Mouse (Mus musculus) heart, embryonic 12.5 days (tissue): ENCODE data around the gene Tln2. TPM values are rescaled to one million over a fixed set of nuclear protein-coding genes. Genes with fewer than 3 reads are reported as not detected.

Source experiments
- ATAC-seq: fragments of 200-750 bp; cut with Nextera tagmentation; 2 replicates; pipeline ENCODE4 v1.8.0; 2017; ENCODE audit warnings: moderate TSS enrichment, moderate library complexity; ENCODE audit not compliant: insufficient number of reproducible peaks, low FRiP score
- H3K27ac ChIP-seq: fragments of 300-500 bp; sonication (generic); 2 replicates; pipeline ENCODE4 v1.5.1; 2016; ENCODE audit warnings: mild to moderate bottlenecking, moderate library complexity; ENCODE audit not compliant: poor library complexity, severe bottlenecking
- H3K27me3 ChIP-seq: fragments of 300-500 bp; sonication (generic); replicated peaks from 2 replicates; pipeline ENCODE4 v1.6.1; 2016; ENCODE audit warnings: mild to moderate bottlenecking, moderate library complexity
- H3K36me3 ChIP-seq: fragments of 300-500 bp; sonication (generic); 2 replicates; pipeline ENCODE4 v1.6.1; 2016; ENCODE audit warnings: mild to moderate bottlenecking, moderate library complexity
- H3K4me1 ChIP-seq: fragments of 300-500 bp; sonication (generic); replicated peaks from 2 replicates; pipeline ENCODE4 v1.6.1; 2016; ENCODE audit warnings: mild to moderate bottlenecking
- H3K4me2 ChIP-seq: fragments of 300-500 bp; sonication (generic); 2 replicates; pipeline ENCODE4 v1.6.1; 2016; ENCODE audit warnings: mild to moderate bottlenecking, moderate library complexity
- H3K4me3 ChIP-seq: fragments of 300-500 bp; sonication (generic); 2 replicates; pipeline ENCODE4 v1.5.1; 2016; ENCODE audit warnings: mild to moderate bottlenecking
- H3K9ac ChIP-seq: fragments of 300-500 bp; sonication (generic); 2 replicates; pipeline ENCODE4 v1.6.1; 2016; ENCODE audit warnings: mild to moderate bottlenecking, moderate library complexity
- H3K9me3 ChIP-seq: fragments of 300-500 bp; sonication (generic); replicated peaks from 2 replicates; pipeline ENCODE4 v1.6.1; 2016; ENCODE audit warnings: mild to moderate bottlenecking, moderate library complexity
- WGBS: fragments of 180-500 bp; shearing (Covaris S2); methylation state at CpG from one replicate; pipeline ENCODE4 v1.1.7; 2016; 5-methylcytosine and 5-hydroxymethylcytosine counted together
- polyA plus RNA-seq: library from polyadenylated mRNA; unstranded; fragments of >200 nt; fragmentation: Nextera tagmentation; extraction: Ambion mirVana; gene quantifications from 2 replicates; pipeline ENCODE4 v1.2.1, GENCODE M21; 2016

Gene Tln2
- polyA plus RNA-seq, 1 experiment from 2014 or later = 57.3 TPM

DNA sequence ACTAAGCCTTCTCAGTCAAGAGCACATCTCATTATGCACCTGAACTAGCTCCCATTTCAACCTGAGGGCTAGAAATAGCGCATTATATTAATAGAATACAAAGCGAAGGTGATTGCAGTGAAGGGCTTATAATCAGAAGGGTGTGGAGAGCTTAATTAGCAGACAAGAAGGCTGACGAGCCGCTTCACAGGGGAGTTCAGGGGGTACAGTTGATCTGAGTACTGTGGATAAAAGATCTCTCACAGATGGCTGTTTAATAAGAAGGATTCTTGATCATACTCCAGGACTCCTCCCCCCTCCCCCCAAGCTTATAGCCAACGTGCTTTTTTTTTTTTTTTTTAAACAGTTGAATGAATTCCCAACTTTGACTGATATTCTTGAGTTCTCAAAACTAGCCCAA, 198.0 kb downstream of the Tln2 start:
- H3K4me2 ChIP-seq = no peak overlapping the region
- peaks cover 63% of the 10 kb centered on the region for H3K36me3 ChIP-seq
- no peaks in the 10 kb centered on the region for H3K4me1 ChIP-seq
- peaks cover 7% of the 10 kb centered on the region; the same call in 1 of the 2 replicates for H3K9me3 ChIP-seq
- no peaks in the 10 kb centered on the region for H3K27me3 ChIP-seq
- 74% methylated on average over 5 of the region's 5 CpGs for WGBS
- no peak overlapping the region for H3K4me3 ChIP-seq
- H3K9ac ChIP-seq = no peak overlapping the region
- ATAC-seq = no peak
- no peak overlapping the region for H3K27ac ChIP-seq

DNA sequence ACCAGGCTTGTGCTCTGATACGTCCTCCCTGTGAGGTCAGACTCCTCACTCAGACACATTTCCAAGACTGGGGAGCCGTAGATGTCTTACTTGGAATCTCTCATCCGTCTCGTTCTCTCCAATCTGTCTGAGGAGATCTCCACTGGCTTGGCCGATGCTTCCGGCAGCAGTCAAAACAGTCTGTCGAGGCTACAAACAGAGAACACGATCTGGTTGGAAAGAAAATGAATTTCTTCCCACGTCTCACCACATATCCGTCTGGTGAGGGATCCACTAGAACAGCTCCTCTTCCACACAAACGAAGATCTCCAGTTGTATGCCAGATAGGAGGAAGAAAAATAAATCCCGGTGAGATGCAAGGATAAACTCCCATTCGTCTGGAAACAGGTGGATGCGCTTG, 205.1 kb downstream of the Tln2 start:
- peaks cover 18% of the 10 kb centered on the region for H3K36me3 ChIP-seq
- no peak overlapping the region for H3K27ac ChIP-seq
- no peak overlapping the region for H3K4me2 ChIP-seq
- no peaks in the 10 kb centered on the region for H3K27me3 ChIP-seq
- no peaks in the 10 kb centered on the region for H3K4me1 ChIP-seq
- H3K9me3 ChIP-seq = peaks cover 7% of the 10 kb centered on the region; the same call in 1 of the 2 replicates
- H3K4me3 ChIP-seq = no peak overlapping the region
- no peak for ATAC-seq
- WGBS = 88% methylated on average over 14 of the region's 14 CpGs
- no peak overlapping the region for H3K9ac ChIP-seq

DNA sequence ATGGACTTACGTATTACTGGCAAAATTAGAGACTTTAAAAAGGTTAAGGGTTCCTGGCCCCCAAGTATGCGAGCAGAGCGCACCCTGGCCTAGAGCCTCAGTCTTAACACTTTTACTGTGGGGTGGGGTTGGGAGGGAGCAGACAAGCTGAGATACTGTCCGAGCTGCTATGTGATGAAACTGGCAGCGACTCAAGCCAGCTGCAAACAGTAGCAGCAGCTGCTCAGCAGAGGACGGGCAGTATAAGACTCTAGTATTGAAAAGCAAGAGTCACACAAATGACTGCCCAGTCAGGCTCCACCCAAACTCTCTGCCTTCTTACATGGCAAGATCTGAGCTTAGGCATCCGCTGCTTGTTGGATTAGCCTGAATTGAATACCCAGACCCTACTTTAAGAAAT, 206.1 kb downstream of the Tln2 start:
- no peak for ATAC-seq
- Histone ChIP-seq H3K27ac (no peak overlapping the region), H3K4me1 (no peaks in the 10 kb centered on the region), H3K4me3 (no peak overlapping the region), H3K4me2 (no peak overlapping the region), H3K9me3 (peaks cover 7% of the 10 kb centered on the region; the same call in 1 of the 2 replicates), H3K9ac (no peak overlapping the region), H3K27me3 (no peaks in the 10 kb centered on the region), H3K36me3 (peaks cover 18% of the 10 kb centered on the region)
- WGBS = 61% methylated on average over 7 of the region's 7 CpGs

- 80% methylated on average over 7 of the region's 7 CpGs for WGBS
- Histone ChIP-seq H3K4me3 (no peak overlapping the region), H3K4me2 (no peak overlapping the region), H3K9me3 (no peaks in the 10 kb centered on the region), H3K36me3 (peaks cover 32% of the 10 kb centered on the region), H3K4me1 (no peaks in the 10 kb centered on the region), H3K27me3 (no peaks in the 10 kb centered on the region), H3K9ac (no peak overlapping the region), H3K27ac (no peak overlapping the region)
- ATAC-seq = no peak
These were observed 210.5 kb downstream of the Tln2 start for GRCm38 (mm10) chr9:67348983-67349382.

GRCm38 (mm10) chr9:67347184-67347583, 212.3 kb downstream of the Tln2 start:
- Histone ChIP-seq H3K27ac (no peak overlapping the region), H3K27me3 (no peaks in the 10 kb centered on the region), H3K9ac (no peak overlapping the region), H3K4me3 (no peak overlapping the region), H3K4me1 (no peaks in the 10 kb centered on the region), H3K4me2 (no peak overlapping the region), H3K9me3 (no peaks in the 10 kb centered on the region), H3K36me3 (peaks cover 43% of the 10 kb centered on the region)
- whole genome bisulfite sequencing = 91% methylated on average over 5 of the region's 5 CpGs
- ATAC-seq = no peak

GRCm38 (mm10) chr9:67331281-67331680, 228.2 kb downstream of the Tln2 start:
- H3K9ac ChIP-seq = no peak overlapping the region
- no peaks in the 10 kb centered on the region for H3K4me1 ChIP-seq
- H3K9me3 ChIP-seq = no peaks in the 10 kb centered on the region
- no peak overlapping the region for H3K27ac ChIP-seq
- H3K4me2 ChIP-seq = no peak overlapping the region
- H3K36me3 ChIP-seq = peaks cover 19% of the 10 kb centered on the region
- 77% methylated on average over 3 of the region's 3 CpGs for WGBS
- H3K27me3 ChIP-seq = no peaks in the 10 kb centered on the region
- H3K4me3 ChIP-seq = no peak overlapping the region
- ATAC-seq = no peak

DNA sequence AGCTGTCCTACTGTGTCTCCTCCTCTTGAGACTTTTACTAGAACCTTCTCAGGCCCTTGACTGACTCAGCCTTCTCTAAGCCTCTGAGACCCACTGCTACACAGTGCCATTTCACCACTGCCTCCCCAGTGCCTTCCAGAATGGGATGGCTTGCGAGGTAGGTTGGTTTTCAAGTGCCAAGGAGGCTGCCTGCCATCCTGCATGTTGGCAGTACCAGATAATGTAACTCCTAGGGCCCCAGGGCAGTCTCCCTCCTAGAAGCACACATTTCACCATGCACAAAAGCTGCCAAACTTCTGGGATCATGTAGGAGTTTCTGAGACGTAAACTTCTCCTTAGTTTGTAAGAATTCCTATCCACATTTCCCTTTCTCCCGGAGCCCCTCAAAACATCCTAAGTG, 231.1 kb downstream of the Tln2 start:
- no peak overlapping the region for H3K4me3 ChIP-seq
- no peak for ATAC-seq
- H3K4me2 ChIP-seq = no peak overlapping the region
- no peaks in the 10 kb centered on the region for H3K9me3 ChIP-seq
- no peaks in the 10 kb centered on the region for H3K27me3 ChIP-seq
- H3K36me3 ChIP-seq = peaks cover 20% of the 10 kb centered on the region
- H3K9ac ChIP-seq = no peak overlapping the region
- H3K4me1 ChIP-seq = no peaks in the 10 kb centered on the region
- 79% methylated on average over 3 of the region's 3 CpGs for WGBS
- no peak overlapping the region for H3K27ac ChIP-seq

GRCm38 (mm10) chr9:67321886-67322285, 237.6 kb downstream of the Tln2 start:
- peaks cover 7% of the 10 kb centered on the region; the same call in 1 of the 2 replicates for H3K4me1 ChIP-seq

DNA sequence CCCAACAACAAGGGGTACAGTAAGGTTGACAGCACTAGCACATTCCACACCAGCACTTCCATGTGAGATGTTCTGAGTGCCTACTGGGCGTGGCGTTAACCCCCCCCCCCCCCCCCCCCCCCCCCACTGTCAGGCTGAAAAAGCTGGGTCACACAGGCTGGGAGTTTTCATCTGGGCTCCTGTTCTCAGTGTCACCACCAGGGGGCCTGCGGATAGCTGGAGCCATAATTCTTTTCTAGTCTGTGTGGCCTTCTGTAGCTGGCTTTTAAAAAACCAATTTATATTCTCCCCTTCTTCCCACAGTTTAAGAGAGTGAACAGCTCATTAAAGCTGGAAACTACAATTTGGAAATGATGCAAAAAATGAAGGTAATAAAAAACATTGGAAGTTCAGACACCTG, 244.1 kb downstream of the Tln2 start:
- 11% methylated on average over 3 of the region's 3 CpGs for WGBS
- Histone ChIP-seq H3K36me3 (peaks cover 27% of the 10 kb centered on the region), H3K4me1 (peaks cover 7% of the 10 kb centered on the region; the same call in 1 of the 2 replicates), H3K9ac (no peak overlapping the region), H3K4me3 (no peak overlapping the region), H3K9me3 (no peaks in the 10 kb centered on the region), H3K27ac (no peak overlapping the region), H3K27me3 (no peaks in the 10 kb centered on the region), H3K4me2 (no peak overlapping the region)
- no peak for ATAC-seq

More at GRCm38 (mm10) chr9:67321886-67322285, 237.6 kb downstream of the Tln2 start:
- Histone ChIP-seq H3K9me3 (no peaks in the 10 kb centered on the region), H3K4me2 (no peak overlapping the region), H3K27me3 (no peaks in the 10 kb centered on the region), H3K4me3 (no peak overlapping the region), H3K36me3 (peaks cover 36% of the 10 kb centered on the region), H3K27ac (no peak overlapping the region), H3K9ac (no peak overlapping the region)
- WGBS = 87% methylated on average over 6 of the region's 6 CpGs
- ATAC-seq = no peak

- no peaks in the 10 kb centered on the region for H3K27me3 ChIP-seq
- H3K36me3 ChIP-seq = peaks cover 43% of the 10 kb centered on the region
- H3K4me3 ChIP-seq = no peak overlapping the region
- no peak overlapping the region for H3K9ac ChIP-seq
- no peak overlapping the region for H3K4me2 ChIP-seq
- no peaks in the 10 kb centered on the region for H3K4me1 ChIP-seq
- no peak for ATAC-seq
- no peak overlapping the region for H3K27ac ChIP-seq
- no peaks in the 10 kb centered on the region for H3K9me3 ChIP-seq
- 83% methylated on average over 6 of the region's 6 CpGs for WGBS
These were observed 254.5 kb downstream of the Tln2 start for GRCm38 (mm10) chr9:67304992-67305391.

GRCm38 (mm10) chr9:67303986-67304385, 255.5 kb downstream of the Tln2 start:
- no peak overlapping the region for H3K9ac ChIP-seq
- no peak for ATAC-seq
- no peak overlapping the region for H3K4me3 ChIP-seq
- no peak overlapping the region for H3K4me2 ChIP-seq
- H3K9me3 ChIP-seq = no peaks in the 10 kb centered on the region
- no peaks in the 10 kb centered on the region for H3K27me3 ChIP-seq
- H3K4me1 ChIP-seq = no peaks in the 10 kb centered on the region
- H3K36me3 ChIP-seq = peaks cover 43% of the 10 kb centered on the region
- no peak overlapping the region for H3K27ac ChIP-seq

DNA sequence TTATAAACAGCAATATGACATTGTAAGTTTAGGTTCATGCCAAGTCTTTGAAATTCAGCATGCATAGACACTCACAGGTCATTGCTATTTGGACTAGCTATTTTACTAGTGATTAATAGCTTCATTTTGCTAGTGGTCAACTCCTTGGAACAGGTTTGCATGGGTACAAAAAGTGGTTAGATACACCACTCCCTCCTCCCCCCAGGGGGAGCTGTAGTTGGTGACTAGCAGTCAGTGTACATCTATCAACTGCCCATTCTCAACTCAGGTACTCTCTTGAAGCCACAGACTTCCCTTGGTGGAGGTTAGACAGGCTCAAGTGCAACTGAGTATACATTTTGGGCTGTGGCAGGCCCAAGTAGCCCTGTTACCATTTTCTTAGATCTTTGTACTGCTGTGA, 256.5 kb downstream of the Tln2 start:
- no peak for ATAC-seq
- Histone ChIP-seq H3K4me2 (no peak overlapping the region), H3K36me3 (peaks cover 34% of the 10 kb centered on the region), H3K4me1 (no peaks in the 10 kb centered on the region), H3K27ac (no peak overlapping the region), H3K9me3 (no peaks in the 10 kb centered on the region), H3K9ac (no peak overlapping the region), H3K27me3 (no peaks in the 10 kb centered on the region), H3K4me3 (no peak overlapping the region)
